Mouse (Mus musculus) forebrain, postnatal 0 days (tissue): Measurements from ENCODE around the gene BC025920. TPM values are rescaled to one million over a fixed set of nuclear protein-coding genes. Genes with fewer than 3 reads are reported as not detected.

Experiments
- ATAC-seq: fragments of 200-750 bp; cut with Nextera tagmentation; 2 replicates; pipeline ENCODE4 v1.8.0; 2017; ENCODE audit warnings: mild to moderate bottlenecking, moderate library complexity
- DNase-seq: peaks from one replicate; pipeline ENCODE4 v3.0.0-alpha.2; 2015
- H3K27ac ChIP-seq: fragments of 300-500 bp; sonication (generic); 2 replicates; pipeline ENCODE4 v1.5.1; 2014; ENCODE audit warnings: low read depth, mild to moderate bottlenecking, antibody characterized with exemption, low read length, moderate library complexity, mixed read lengths
- H3K27me3 ChIP-seq: fragments of 300-500 bp; sonication (generic); 2 replicates; pipeline ENCODE4 v1.6.1; 2014; ENCODE audit warnings: mild to moderate bottlenecking, low read length, mixed read lengths; ENCODE audit not compliant: insufficient read depth
- H3K36me3 ChIP-seq: fragments of 300-500 bp; sonication (generic); 2 replicates; pipeline ENCODE4 v1.6.1; 2014; ENCODE audit warnings: mild to moderate bottlenecking, moderate library complexity; ENCODE audit not compliant: insufficient read depth
- H3K4me1 ChIP-seq: fragments of 300-500 bp; sonication (generic); 2 replicates; pipeline ENCODE4 v1.6.1; 2014; ENCODE audit warnings: antibody characterized with exemption; ENCODE audit not compliant: insufficient read depth
- H3K4me2 ChIP-seq: fragments of 300-500 bp; sonication (generic); 2 replicates; pipeline ENCODE4 v1.6.1; 2014; ENCODE audit warnings: low read depth, mild to moderate bottlenecking, moderate library complexity
- H3K4me3 ChIP-seq: fragments of 300-500 bp; sonication (generic); 2 replicates; pipeline ENCODE4 v1.5.1; 2014; ENCODE audit warnings: low read depth, low read length, mixed read lengths
- H3K9ac ChIP-seq: fragments of 300-500 bp; sonication (generic); 2 replicates; pipeline ENCODE4 v1.6.1; 2014; ENCODE audit warnings: mild to moderate bottlenecking
- H3K9me3 ChIP-seq: fragments of 300-500 bp; sonication (generic); 2 replicates; pipeline ENCODE4 v1.6.1; 2016; ENCODE audit warnings: low read length
- CTCF ChIP-seq: sonication (generic); IDR thresholded peaks from 2 replicates; pipeline ENCODE4 v1.5.1; 2016; ENCODE audit warnings: antibody characterized with exemption, control low read depth, low read depth
- WGBS: fragments of 180-500 bp; shearing (Covaris S2); extraction: QIAGEN DNeasy Blood & Tissue Kit; methylation state at CpG from one replicate; pipeline ENCODE4 v1.1.7; 2014; 5-methylcytosine and 5-hydroxymethylcytosine counted together
- polyA plus RNA-seq: library from polyadenylated mRNA; unstranded; fragments of >200 nt; fragmentation: Nextera tagmentation; extraction: Ambion mirVana; gene quantifications from 2 replicates; pipeline ENCODE4 v1.2.1, GENCODE M21; 2015
- total RNA-seq: library from RNA; depleted of rRNA; stranded (reverse); fragments of >200 nt; gene quantifications from 2 replicates; pipeline ENCODE4 v1.2.3, GENCODE M21; 2014

BC025920 gene
- total and polyA plus RNA-seq, 2 experiments from 2014 or later: 1.4 to 4.7 TPM

- H3K9ac ChIP-seq: no peak overlapping the region
- H3K4me3 ChIP-seq: no peak overlapping the region
- no peak for ATAC-seq
- H3K4me2 ChIP-seq: no peak overlapping the region
- TF ChIP-seq CTCF: no peak
- peaks cover 6% of the 10 kb centered on the region; the same call in 1 of the 2 replicates for H3K27me3 ChIP-seq
- H3K4me1 ChIP-seq: peaks cover 18% of the 10 kb centered on the region
- H3K36me3 ChIP-seq: peaks cover 28% of the 10 kb centered on the region
- 39% methylated on average over 9 of the region's 9 CpGs for WGBS
- H3K9me3 ChIP-seq: no peaks in the 10 kb centered on the region
- no peak for DNase-seq
- H3K27ac ChIP-seq: no peak overlapping the region
Observed at GRCm38 (mm10) chr10:81569507-81570237, 36.4 kb upstream of the BC025920 start.

GRCm38 (mm10) chr10:81570238-81570800 lies 35.8 kb upstream of the BC025920 start:
- ATAC-seq (no peak), DNase-seq (no peak)

GRCm38 (mm10) chr10:81570831-81571500 lies 35.1 kb upstream of the BC025920 start:
- Histone ChIP-seq H3K4me3 (peak overlapping the region; percentile 41), H3K4me2 (peak overlapping the region; percentile 71), H3K9me3 (no peaks in the 10 kb centered on the region), H3K9ac (0 out of 2 replicates have a peak overlapping the region, but pooled peaks have one; percentile 34), H3K4me1 (peaks cover 25% of the 10 kb centered on the region), H3K27ac (peak overlapping the region; percentile 57), H3K27me3 (peaks cover 6% of the 10 kb centered on the region; the same call in 1 of the 2 replicates), H3K36me3 (peaks cover 15% of the 10 kb centered on the region; the same call in 1 of the 2 replicates)
- TF ChIP-seq CTCF: no peak
- DNase-seq (peak; percentile 96), ATAC-seq (peak; percentile 59)
- 2% methylated on average over 32 of the region's 34 CpGs for whole genome bisulfite sequencing

More at GRCm38 (mm10) chr10:81570238-81570800, 35.8 kb upstream of the BC025920 start:
- Histone ChIP-seq H3K4me3 (peak overlapping the region; percentile 41), H3K9me3 (no peaks in the 10 kb centered on the region), H3K4me2 (peak overlapping the region; percentile 71), H3K36me3 (peaks cover 21% of the 10 kb centered on the region), H3K9ac (0 out of 2 replicates have a peak overlapping the region, but pooled peaks have one; percentile 34), H3K4me1 (peaks cover 19% of the 10 kb centered on the region), H3K27ac (peak overlapping the region; percentile 57), H3K27me3 (peaks cover 6% of the 10 kb centered on the region; the same call in 1 of the 2 replicates)
- TF ChIP-seq CTCF: no peak
- under 1% methylated on average over 9 of the region's 11 CpGs for WGBS

GRCm38 (mm10) chr10:81571501-81571876 lies 34.6 kb upstream of the BC025920 start:
- Histone ChIP-seq H3K9ac (no peak overlapping the region), H3K4me1 (peaks cover 26% of the 10 kb centered on the region), H3K4me2 (peak overlapping the region; percentile 71), H3K27ac (no peak overlapping the region), H3K4me3 (peak overlapping the region; percentile 41), H3K36me3 (peaks cover 10% of the 10 kb centered on the region; the same call in 1 of the 2 replicates), H3K9me3 (no peaks in the 10 kb centered on the region), H3K27me3 (peaks cover 10% of the 10 kb centered on the region; the same call in 1 of the 2 replicates)
- DNase-seq (peak; percentile 99), ATAC-seq (peak; percentile 97)
- TF ChIP-seq CTCF: no peak
- 3% methylated on average over 18 of the region's 18 CpGs for WGBS

- 0 out of 2 replicates have a peak overlapping the region, but pooled peaks have one; percentile 7 for H3K9ac ChIP-seq
- H3K4me1 ChIP-seq: peaks cover 26% of the 10 kb centered on the region
- peaks cover 15% of the 10 kb centered on the region for H3K27me3 ChIP-seq
- WGBS: 6% methylated on average over 9 of the region's 9 CpGs
- H3K36me3 ChIP-seq: peaks cover 3% of the 10 kb centered on the region; the same call in 1 of the 2 replicates
- no peak for TF ChIP-seq CTCF
- ATAC-seq (no peak), DNase-seq (no peak)
- peak overlapping the region; percentile 71 for H3K4me2 ChIP-seq
- no peak overlapping the region for H3K27ac ChIP-seq
- no peaks in the 10 kb centered on the region for H3K9me3 ChIP-seq
- H3K4me3 ChIP-seq: no peak overlapping the region
Observed at GRCm38 (mm10) chr10:81572133-81572671, 33.9 kb upstream of the BC025920 start.

GRCm38 (mm10) chr10:81572975-81573374 lies 33.1 kb upstream of the BC025920 start:
- 10% methylated on average over 9 of the region's 9 CpGs for WGBS
- no peak for DNase-seq
- Histone ChIP-seq H3K9me3 (no peaks in the 10 kb centered on the region), H3K36me3 (no peaks in the 10 kb centered on the region), H3K27me3 (peaks cover 15% of the 10 kb centered on the region), H3K4me1 (peaks cover 26% of the 10 kb centered on the region), H3K4me3 (no peak overlapping the region), H3K4me2 (no peak overlapping the region), H3K9ac (no peak overlapping the region), H3K27ac (no peak overlapping the region)
- TF ChIP-seq CTCF: no peak
- no peak for ATAC-seq
